Mouse (Mus musculus): ENCODE measurements at regions not wholly inside any gene's neighbourhood (a gene's known extent, or its start where the extent isn't known, plus 50 kb on each side); places are given as distances from the start of the nearest gene placed in this dataset.

- H3K27ac ChIP-seq (ENCODE audit: low read length): no peak overlapping the region
- no peak for ATAC-seq (ENCODE audit: insufficient number of reproducible peaks, insufficient read depth, low FRiP score, low read depth)
- WGBS: 91% methylated on average over 8 of the region's 8 CpGs
These were observed 88.9 kb downstream of the Emp1 start for GRCm38 (mm10) chr6:135451165-135451797.

GRCm38 (mm10) chr6:135453041-135453440 lies 90.7 kb downstream of the Emp1 start:
- no peak overlapping the region for H3K4me2 ChIP-seq (replicated peaks; ENCODE audit: low read depth, low read length)
- no peak overlapping the region for H3K9ac ChIP-seq (replicated peaks; ENCODE audit: low read depth, low read length)
- no peaks in the 10 kb centered on the region for H3K36me3 ChIP-seq (ENCODE audit: control insufficient read depth, insufficient read depth, low read length)
- no peaks in the 10 kb centered on the region for H3K9me3 ChIP-seq (ENCODE audit: control insufficient read depth, low read depth, low read length)
- no peaks in the 10 kb centered on the region for H3K27me3 ChIP-seq (ENCODE audit: control insufficient read depth, insufficient read depth, low read length)
- no peak overlapping the region for H3K4me3 ChIP-seq (ENCODE audit: low read depth, low read length)
- no peak for ATAC-seq (ENCODE audit: insufficient number of reproducible peaks, insufficient read depth, low FRiP score, low read depth)
- no peaks in the 10 kb centered on the region for H3K4me1 ChIP-seq (ENCODE audit: control insufficient read depth, insufficient read depth, low read length)
- WGBS: 95% methylated on average over 3 of the region's 3 CpGs
- no peak overlapping the region for H3K27ac ChIP-seq (ENCODE audit: low read length)

More at GRCm38 (mm10) chr6:135451165-135451797, 88.9 kb downstream of the Emp1 start:
- Histone ChIP-seq H3K4me3 (ENCODE audit: low read depth, low read length) (no peak overlapping the region), H3K9me3 (ENCODE audit: control insufficient read depth, low read depth, low read length) (no peaks in the 10 kb centered on the region), H3K4me1 (ENCODE audit: control insufficient read depth, insufficient read depth, low read length) (no peaks in the 10 kb centered on the region), H3K9ac (replicated peaks; ENCODE audit: low read depth, low read length) (no peak overlapping the region), H3K4me2 (replicated peaks; ENCODE audit: low read depth, low read length) (no peak overlapping the region), H3K27me3 (ENCODE audit: control insufficient read depth, insufficient read depth, low read length) (no peaks in the 10 kb centered on the region), H3K36me3 (ENCODE audit: control insufficient read depth, insufficient read depth, low read length) (no peaks in the 10 kb centered on the region)

DNA sequence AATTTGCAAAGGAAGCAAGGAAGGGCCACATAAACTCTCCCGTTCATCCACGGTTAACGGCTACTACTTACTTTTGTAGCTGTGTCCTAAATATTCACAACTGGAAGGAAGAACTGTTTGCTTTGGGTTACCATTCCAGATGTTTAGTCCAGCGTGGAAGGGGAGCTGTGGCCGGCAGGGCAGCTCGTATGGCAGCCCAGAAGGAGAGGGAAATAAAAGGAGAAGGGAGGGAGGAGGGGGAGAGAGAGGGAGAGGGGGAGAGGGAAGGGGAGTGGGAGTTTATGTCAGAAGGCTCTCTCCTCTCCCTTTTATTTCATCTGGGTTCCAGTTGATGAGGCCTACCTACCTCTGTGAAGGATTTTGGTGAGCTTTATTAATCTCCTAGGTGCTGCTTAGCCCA lies 110.2 kb downstream of the Emp1 start:
- H3K9me3 ChIP-seq (ENCODE audit: control insufficient read depth, low read depth, low read length): no peaks in the 10 kb centered on the region
- no peak for ATAC-seq (ENCODE audit: insufficient number of reproducible peaks, insufficient read depth, low FRiP score, low read depth)
- no peaks in the 10 kb centered on the region for H3K27me3 ChIP-seq (ENCODE audit: control insufficient read depth, insufficient read depth, low read length)
- 46% methylated on average over 6 of the region's 6 CpGs for WGBS
- no peak overlapping the region for H3K4me3 ChIP-seq (ENCODE audit: low read depth, low read length)
- H3K36me3 ChIP-seq (ENCODE audit: control insufficient read depth, insufficient read depth, low read length): no peaks in the 10 kb centered on the region
- H3K4me1 ChIP-seq (ENCODE audit: control insufficient read depth, insufficient read depth, low read length): no peaks in the 10 kb centered on the region
- no peak overlapping the region for H3K4me2 ChIP-seq (replicated peaks; ENCODE audit: low read depth, low read length)
- no peak overlapping the region for H3K9ac ChIP-seq (replicated peaks; ENCODE audit: low read depth, low read length)
- no peak overlapping the region for H3K27ac ChIP-seq (ENCODE audit: low read length)

DNA sequence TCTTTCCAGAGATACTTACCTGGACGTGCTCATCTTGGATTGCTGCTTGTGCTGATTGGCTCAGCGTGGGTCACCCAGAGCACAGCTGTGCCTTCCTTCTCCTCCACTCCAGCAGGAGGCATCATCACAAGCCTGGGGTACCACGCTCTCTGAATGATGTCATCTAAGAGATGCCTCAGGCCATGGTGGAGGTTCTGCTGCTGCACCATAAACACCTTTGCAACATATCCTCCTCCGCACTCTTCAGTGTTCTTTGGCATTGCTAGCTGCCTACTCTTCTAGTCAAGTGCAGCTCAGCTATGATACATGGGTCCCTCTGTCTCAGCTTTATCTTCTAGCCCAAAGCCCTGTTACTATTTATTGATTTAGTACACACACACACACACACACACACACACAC lies 110.8 kb downstream of the Emp1 start:
- no peak for ATAC-seq (ENCODE audit: insufficient number of reproducible peaks, insufficient read depth, low FRiP score, low read depth)
- Histone ChIP-seq H3K4me3 (ENCODE audit: low read depth, low read length) (no peak overlapping the region), H3K27me3 (ENCODE audit: control insufficient read depth, insufficient read depth, low read length) (no peaks in the 10 kb centered on the region), H3K27ac (ENCODE audit: low read length) (no peak overlapping the region), H3K9me3 (ENCODE audit: control insufficient read depth, low read depth, low read length) (no peaks in the 10 kb centered on the region), H3K4me2 (replicated peaks; ENCODE audit: low read depth, low read length) (no peak overlapping the region), H3K36me3 (ENCODE audit: control insufficient read depth, insufficient read depth, low read length) (no peaks in the 10 kb centered on the region), H3K9ac (replicated peaks; ENCODE audit: low read depth, low read length) (no peak overlapping the region), H3K4me1 (ENCODE audit: control insufficient read depth, insufficient read depth, low read length) (no peaks in the 10 kb centered on the region)
- WGBS: 82% methylated on average over 4 of the region's 4 CpGs

DNA sequence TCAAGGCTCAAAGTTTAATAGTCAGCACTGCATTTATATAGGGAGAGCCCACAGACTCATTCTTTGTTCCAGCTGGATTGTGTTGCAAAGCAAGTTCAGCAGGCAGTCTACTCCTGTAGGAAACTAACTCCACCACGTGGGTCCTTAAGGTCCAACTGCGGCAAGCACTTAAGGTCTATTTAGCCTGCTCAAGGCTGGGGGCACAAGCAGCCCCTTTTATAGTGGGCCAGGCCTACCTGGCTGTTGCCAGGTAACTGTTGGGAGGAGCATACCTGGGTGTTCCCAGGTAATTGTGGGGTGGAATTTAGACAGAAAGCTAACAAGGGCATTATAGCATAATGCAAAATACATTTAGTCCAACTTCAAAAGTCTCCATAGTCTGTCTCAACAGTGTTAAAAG lies 126.5 kb downstream of the Emp1 start:
- 37% methylated on average over 2 of the region's 2 CpGs for WGBS
- Histone ChIP-seq H3K9me3 (ENCODE audit: control insufficient read depth, low read depth, low read length) (no peaks in the 10 kb centered on the region), H3K27ac (ENCODE audit: low read length) (no peak overlapping the region), H3K4me2 (replicated peaks; ENCODE audit: low read depth, low read length) (no peak overlapping the region), H3K4me1 (ENCODE audit: control insufficient read depth, insufficient read depth, low read length) (no peaks in the 10 kb centered on the region), H3K36me3 (ENCODE audit: control insufficient read depth, insufficient read depth, low read length) (no peaks in the 10 kb centered on the region), H3K4me3 (ENCODE audit: low read depth, low read length) (no peak overlapping the region), H3K9ac (replicated peaks; ENCODE audit: low read depth, low read length) (no peak overlapping the region), H3K27me3 (ENCODE audit: control insufficient read depth, insufficient read depth, low read length) (no peaks in the 10 kb centered on the region)
- no peak for ATAC-seq (ENCODE audit: insufficient number of reproducible peaks, insufficient read depth, low FRiP score, low read depth)

DNA sequence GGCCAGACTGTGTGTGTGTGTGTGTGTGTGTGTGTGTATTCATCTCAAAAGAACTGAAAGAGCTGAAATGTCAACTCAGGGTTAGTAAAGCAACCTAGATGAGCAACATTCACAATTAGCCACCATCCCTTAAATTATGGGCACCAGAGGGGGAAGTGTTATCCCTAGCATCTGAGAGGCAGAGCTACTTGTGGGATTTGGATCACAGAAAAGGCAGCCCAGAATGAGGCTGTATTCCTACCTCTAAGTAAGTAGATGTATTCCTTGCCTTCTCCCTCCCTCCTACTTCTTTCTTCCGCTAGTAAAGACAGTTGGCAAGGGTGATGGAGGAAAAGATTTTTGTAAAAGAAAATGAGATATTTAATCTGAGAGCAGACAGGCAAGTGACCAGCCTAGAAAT lies 131.6 kb downstream of the Emp1 start:
- Histone ChIP-seq H3K4me2 (replicated peaks; ENCODE audit: low read depth, low read length) (no peak overlapping the region), H3K9ac (replicated peaks; ENCODE audit: low read depth, low read length) (no peak overlapping the region), H3K4me1 (ENCODE audit: control insufficient read depth, insufficient read depth, low read length) (no peaks in the 10 kb centered on the region), H3K4me3 (ENCODE audit: low read depth, low read length) (no peak overlapping the region), H3K27me3 (ENCODE audit: control insufficient read depth, insufficient read depth, low read length) (no peaks in the 10 kb centered on the region), H3K36me3 (ENCODE audit: control insufficient read depth, insufficient read depth, low read length) (no peaks in the 10 kb centered on the region), H3K27ac (ENCODE audit: low read length) (no peak overlapping the region), H3K9me3 (ENCODE audit: control insufficient read depth, low read depth, low read length) (no peaks in the 10 kb centered on the region)
- no peak for ATAC-seq (ENCODE audit: insufficient number of reproducible peaks, insufficient read depth, low FRiP score, low read depth)
- 88% methylated on average over 1 of the region's 1 CpGs for whole genome bisulfite sequencing

- Histone ChIP-seq H3K9ac (replicated peaks; ENCODE audit: low read depth, low read length) (no peak overlapping the region), H3K36me3 (ENCODE audit: control insufficient read depth, insufficient read depth, low read length) (no peaks in the 10 kb centered on the region), H3K27me3 (ENCODE audit: control insufficient read depth, insufficient read depth, low read length) (no peaks in the 10 kb centered on the region), H3K4me1 (ENCODE audit: control insufficient read depth, insufficient read depth, low read length) (no peaks in the 10 kb centered on the region), H3K27ac (ENCODE audit: low read length) (no peak overlapping the region), H3K9me3 (ENCODE audit: control insufficient read depth, low read depth, low read length) (no peaks in the 10 kb centered on the region), H3K4me3 (ENCODE audit: low read depth, low read length) (no peak overlapping the region), H3K4me2 (replicated peaks; ENCODE audit: low read depth, low read length) (no peak overlapping the region)
- no peak for ATAC-seq (ENCODE audit: insufficient number of reproducible peaks, insufficient read depth, low FRiP score, low read depth)
- WGBS: 48% methylated on average over 2 of the region's 2 CpGs
These were observed 133.5 kb downstream of the Emp1 start for GRCm38 (mm10) chr6:135495841-135496240.

DNA sequence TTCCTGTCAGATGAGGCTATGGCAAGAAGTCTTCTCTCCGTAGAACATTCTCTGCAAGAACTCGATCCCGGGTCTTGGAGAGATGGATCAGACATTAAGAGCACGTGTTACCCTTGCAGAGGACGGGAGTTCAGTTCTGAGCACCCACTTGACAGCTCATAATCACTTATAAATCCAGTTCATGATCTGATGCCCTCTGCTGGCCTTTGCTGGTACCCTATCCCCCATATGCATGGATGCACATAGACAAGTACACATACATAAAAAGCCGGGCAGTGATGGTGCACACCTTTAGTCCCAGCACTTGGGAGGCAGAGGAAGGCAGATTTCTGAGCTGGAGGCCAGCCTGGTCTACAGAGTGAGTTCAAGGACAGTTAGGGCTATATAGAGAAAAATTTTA lies 136.2 kb downstream of the Emp1 start:
- H3K9me3 ChIP-seq (ENCODE audit: control insufficient read depth, low read depth, low read length): no peaks in the 10 kb centered on the region
- WGBS: 91% methylated on average over 6 of the region's 6 CpGs
- no peaks in the 10 kb centered on the region for H3K36me3 ChIP-seq (ENCODE audit: control insufficient read depth, insufficient read depth, low read length)

DNA sequence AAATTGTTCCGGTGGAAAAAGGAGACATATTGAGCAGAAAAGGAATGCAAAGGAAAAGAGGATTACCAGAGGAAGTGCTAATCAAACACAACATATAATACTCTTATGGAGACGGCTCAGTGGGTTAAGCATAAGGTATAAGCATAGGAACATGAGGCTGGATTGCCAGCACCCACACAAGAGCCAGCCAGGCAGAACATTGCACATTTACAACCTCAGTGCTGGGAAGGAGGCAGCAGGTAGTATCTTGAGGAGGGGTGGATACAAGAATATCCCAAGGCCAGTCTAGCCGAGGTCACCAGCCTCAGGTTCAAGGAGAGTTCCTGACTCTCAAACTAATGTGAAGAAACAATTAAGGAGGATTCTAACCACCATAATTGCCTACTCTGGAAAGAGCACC lies 138.0 kb downstream of the Emp1 start:
- 70% methylated on average over 3 of the region's 3 CpGs for WGBS
- Histone ChIP-seq H3K27me3 (ENCODE audit: control insufficient read depth, insufficient read depth, low read length) (no peaks in the 10 kb centered on the region), H3K9me3 (ENCODE audit: control insufficient read depth, low read depth, low read length) (no peaks in the 10 kb centered on the region), H3K4me1 (ENCODE audit: control insufficient read depth, insufficient read depth, low read length) (no peaks in the 10 kb centered on the region), H3K4me2 (replicated peaks; ENCODE audit: low read depth, low read length) (no peak overlapping the region), H3K9ac (replicated peaks; ENCODE audit: low read depth, low read length) (no peak overlapping the region), H3K27ac (ENCODE audit: low read length) (no peak overlapping the region), H3K36me3 (ENCODE audit: control insufficient read depth, insufficient read depth, low read length) (no peaks in the 10 kb centered on the region), H3K4me3 (ENCODE audit: low read depth, low read length) (no peak overlapping the region)
- no peak for ATAC-seq (ENCODE audit: insufficient number of reproducible peaks, insufficient read depth, low FRiP score, low read depth)

More for the DNA sequence above, 136.2 kb downstream of the Emp1 start:
- H3K9ac ChIP-seq (replicated peaks; ENCODE audit: low read depth, low read length): no peak overlapping the region
- H3K27me3 ChIP-seq (ENCODE audit: control insufficient read depth, insufficient read depth, low read length): no peaks in the 10 kb centered on the region
- H3K4me2 ChIP-seq (replicated peaks; ENCODE audit: low read depth, low read length): no peak overlapping the region
- no peaks in the 10 kb centered on the region for H3K4me1 ChIP-seq (ENCODE audit: control insufficient read depth, insufficient read depth, low read length)
- H3K27ac ChIP-seq (ENCODE audit: low read length): no peak overlapping the region
- no peak for ATAC-seq (ENCODE audit: insufficient number of reproducible peaks, insufficient read depth, low FRiP score, low read depth)
- H3K4me3 ChIP-seq (ENCODE audit: low read depth, low read length): no peak overlapping the region

All from stomach, embryonic 14.5 days (tissue).